Mouse (Mus musculus) CH12F3 (cell line): ENCODE measurements around the gene Zic1.

Experiments
- in situ Hi-C: fragments of 300-500 bp; cut with MboI; formaldehyde crosslinking; loops from 2 replicates; pipeline ENCODE4 v1.14.3; 2020; ENCODE audit warnings: low sequenced_read_pairs

The Zic1 gene

DNA sequence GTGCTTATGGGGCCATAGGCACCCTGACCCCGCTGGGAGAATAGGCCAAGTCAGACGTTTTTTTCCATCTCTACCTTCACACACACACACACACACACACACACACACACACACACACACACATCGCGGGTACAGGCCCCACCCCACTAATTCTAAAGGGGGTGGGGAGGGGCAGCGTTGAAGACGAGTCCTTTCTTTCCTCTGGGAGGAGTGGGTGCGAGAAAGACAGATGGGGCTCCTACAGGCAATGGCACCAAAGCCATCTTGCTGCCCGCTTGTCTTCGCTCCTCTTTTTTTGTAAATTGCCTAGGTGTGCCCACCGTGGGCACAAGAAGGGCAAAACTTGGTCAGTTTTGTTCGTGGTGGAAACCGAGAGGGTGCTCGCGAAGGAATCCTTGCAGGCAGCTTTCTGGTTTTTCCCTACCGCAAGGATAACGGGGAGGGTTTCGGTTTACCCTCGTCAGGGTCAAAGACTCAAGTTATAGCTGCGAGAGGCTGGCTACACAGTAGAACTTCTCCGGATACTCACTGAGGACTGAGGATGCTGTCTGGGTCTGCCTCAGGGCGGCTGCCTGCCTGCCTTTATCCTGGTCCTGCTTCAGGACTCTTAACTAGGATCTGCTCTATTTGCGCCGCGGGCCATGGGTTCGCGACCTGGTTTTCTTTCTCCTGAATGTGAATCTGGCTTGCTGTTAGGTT is 3.8 kb upstream of the Zic1 start:
- in situ Hi-C loops: no loop called here

GRCm38 (mm10) chr9:91368946-91369292 is 3.3 kb upstream of the Zic1 start:
- in situ Hi-C loops: no loop called here

GRCm38 (mm10) chr9:91368150-91368549 is 2.5 kb upstream of the Zic1 start:
- in situ Hi-C loops: no loop called here

DNA sequence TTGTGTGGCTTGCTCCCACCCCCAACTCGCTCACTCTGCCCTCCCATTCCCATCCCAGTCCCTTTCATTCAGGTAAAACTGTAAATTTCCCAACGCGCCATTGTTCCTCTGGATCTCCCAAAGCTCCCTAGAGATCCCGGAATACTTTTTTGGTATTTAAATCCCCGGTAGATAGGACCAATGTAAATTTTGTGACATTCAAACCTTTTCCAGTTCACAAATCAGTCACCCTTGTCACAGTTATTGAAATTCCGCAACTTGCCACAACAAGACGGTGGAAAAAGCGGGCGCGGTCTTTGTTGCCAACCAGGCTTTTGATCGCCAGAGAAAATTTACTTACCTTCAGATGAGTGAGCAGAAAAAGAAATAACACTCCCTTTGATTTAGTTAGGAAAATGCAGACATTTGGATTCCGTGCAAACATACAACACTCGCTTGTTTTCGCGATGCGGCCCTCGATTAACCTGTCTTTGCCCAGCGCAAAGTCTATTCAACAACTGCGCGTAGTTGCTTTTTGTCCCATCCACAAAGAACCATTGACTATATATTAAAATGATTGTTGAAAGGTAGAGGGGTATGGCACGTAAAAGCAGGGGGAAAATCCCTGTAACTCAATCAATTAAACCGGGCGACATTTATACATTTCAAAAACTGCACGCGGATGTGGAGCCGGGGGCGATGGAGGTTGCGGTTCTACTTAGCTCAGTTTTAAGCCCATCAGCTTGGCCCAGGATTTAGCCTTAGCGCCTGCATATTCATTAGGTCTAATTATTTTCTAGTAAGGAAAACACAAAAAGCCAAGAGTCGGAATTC is 1.6 kb upstream of the Zic1 start:
- in situ Hi-C loops: no loop called here

- in situ Hi-C loops: no loop called here
Observed at GRCm38 (mm10) chr9:91366226-91366998, 802 bp upstream of the Zic1 start.

DNA sequence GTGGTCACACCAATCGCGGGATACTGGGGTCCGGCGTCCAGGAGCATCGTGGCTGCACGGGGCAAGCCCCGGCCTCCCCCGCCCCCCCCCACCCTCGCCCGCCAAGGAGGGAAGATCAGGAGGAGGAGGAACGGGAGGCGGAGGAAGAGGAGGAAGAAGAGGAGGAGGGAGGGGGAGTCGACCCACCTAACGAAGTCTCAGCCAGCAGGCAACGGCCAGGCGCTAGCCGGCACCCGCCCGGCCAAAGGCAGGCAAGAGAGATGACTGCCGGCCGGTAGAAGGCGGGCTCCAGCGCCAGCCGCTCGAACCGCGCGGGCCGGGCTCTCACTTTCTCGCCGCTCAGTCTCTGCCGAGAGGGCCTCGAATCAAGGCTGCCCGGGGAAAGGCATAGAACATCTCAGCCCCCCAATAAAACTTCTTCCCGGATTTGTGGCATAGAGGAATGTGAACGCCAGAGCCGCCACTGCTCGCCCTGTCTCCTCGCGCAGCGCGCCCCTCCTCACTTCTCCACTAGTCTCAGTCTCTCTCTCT is 574 bp downstream of the Zic1 start:
- in situ Hi-C loops: no loop called here

DNA sequence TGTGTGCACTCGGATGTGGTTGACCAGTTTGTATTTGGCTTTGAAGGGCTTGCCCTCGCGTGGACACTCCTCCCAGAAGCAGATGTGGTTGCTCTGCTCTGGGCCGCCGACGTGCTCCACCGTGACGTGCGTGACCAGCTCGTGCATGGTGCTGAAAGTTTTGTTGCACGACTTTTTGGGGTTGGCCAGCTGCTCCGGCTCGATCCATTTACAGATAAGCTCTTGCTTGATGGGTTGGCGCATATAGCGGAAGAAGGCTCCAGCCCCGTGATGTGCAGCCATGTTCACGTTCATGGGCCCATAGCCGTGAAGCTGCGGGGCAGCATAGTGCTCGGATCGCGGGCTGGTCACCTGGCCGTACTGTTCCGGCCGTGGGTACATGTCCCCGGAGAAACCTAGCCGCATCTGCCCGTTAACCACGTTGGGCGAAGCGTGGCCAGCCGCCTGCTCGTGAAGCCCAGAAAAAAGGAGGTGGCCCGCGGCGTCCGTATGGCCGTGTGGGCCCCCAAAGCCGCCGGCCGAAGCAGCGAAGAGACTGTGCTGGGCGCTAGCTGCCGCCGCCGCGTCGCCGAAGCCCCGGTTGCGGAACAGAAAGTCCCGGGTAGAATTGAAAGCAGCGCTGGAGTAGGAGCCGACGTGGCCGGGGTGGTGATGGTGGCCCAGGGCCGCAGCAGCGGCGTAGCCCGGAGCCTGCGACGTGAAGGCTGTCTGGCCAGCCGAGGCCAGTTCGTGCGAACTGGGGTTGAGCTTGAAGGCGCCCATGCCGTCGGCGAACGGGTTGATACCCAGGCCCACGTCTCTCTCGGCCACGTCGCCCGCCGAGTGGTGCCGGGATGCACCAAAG is 1.3 kb downstream of the Zic1 start:
- in situ Hi-C loops: no loop called here

DNA sequence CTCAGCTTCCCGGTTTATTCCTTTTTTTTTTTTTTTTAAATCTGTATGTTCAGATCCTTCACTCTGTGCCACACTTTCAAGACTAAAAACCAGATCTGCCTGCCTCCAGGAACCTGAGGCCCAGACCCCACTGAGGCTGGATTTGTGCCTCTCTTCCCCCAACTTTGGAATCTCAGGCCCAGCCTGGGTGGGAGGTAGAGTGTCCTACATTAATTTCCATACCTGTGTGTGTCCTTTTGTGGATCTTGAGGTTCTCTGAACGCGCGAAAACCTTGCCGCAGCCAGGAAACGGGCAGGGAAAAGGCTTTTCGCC is 1.8 kb downstream of the Zic1 start:
- in situ Hi-C loops: no loop called here

- in situ Hi-C loops: no loop called here
Observed at GRCm38 (mm10) chr9:91363011-91363730, 2.4 kb downstream of the Zic1 start.

DNA sequence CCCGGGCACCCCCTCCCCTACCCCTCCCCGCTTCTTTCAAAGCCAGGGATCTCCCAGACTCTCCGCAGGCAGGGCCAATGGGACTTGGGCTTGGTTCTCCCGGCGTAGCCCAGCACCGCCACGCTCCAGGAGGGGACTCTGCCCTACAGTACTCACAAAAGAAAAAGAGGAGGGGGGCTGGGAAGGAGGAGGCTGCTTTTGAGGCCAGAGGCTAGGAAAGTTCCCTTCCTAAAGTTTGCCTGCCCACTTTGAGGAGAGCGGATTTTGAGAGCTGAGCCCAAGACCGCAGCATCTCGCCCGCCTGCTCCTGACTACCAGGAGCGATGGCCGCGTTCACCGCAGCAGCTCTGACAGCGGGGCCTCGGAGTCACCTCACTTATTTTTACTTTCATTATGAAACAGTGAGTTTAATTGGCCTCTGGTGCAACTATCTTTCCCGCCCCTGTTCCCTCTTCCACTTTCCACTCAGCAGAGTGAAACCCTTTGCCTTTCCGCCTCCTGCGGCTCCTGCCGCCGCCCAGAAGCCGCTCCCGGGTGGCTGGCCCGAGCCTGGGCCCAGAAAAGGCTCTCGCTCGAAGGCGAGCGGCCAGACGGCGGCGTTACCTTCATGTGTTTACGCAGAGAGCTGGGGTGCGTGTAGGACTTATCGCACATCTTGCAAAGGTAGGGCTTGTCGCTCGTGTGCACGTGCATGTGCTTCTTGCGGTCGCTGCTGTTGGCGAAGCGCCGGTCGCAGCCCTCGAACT is 3.6 kb downstream of the Zic1 start, which contains the start of gene Zic4:
Gene Zic4 (plus strand): TSS at position 558 of the 746 bp plus-strand sequence.
- in situ Hi-C loops: no loop called here

GRCm38 (mm10) chr9:91361033-91361855 is 4.4 kb downstream of the Zic1 start:
- in situ Hi-C loops: no loop called here

GRCm38 (mm10) chr9:91360151-91361032 is 5.2 kb downstream of the Zic1 start:
- in situ Hi-C loops: no loop called here

GRCm38 (mm10) chr9:91358851-91359687 is 6.5 kb downstream of the Zic1 start:
- in situ Hi-C loops: no loop called here

DNA sequence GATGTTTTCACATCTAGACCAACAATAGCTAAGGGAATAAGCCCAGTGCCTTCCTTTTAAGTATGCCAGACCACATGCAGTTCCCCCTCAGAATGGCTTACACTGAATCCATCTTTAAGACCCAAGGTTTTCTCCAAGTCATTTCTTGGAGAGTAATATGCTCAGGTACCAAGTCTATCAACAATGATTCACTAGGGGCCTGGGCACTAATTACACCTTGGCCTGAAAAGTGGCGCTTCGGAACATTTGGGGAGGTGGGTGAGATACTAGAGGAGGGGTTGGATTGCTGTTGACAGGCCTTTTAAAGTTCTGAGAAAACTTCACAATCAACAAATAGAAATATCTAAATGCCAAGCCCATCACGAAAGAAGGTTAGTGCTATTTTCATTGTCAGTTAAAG is 8.3 kb downstream of the Zic1 start:
- in situ Hi-C loops: no loop called here

DNA sequence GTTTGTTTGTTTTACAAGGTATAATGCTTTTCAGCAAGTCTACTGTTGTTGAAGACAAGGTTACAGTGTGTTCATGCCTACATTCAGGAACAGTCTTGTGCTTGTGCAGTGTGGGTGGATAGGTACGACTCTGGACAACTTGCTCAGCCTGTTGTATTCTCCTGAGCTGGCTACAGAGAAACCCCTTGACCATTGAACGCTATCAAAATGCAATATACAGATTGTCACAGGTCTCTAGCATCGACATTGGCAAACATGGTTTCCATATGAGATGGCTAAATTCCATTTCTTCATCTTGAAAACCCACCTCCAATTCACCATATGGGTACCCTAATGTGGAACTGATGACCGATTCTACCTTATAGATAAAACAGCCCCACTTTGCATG is 9.3 kb downstream of the Zic1 start:
- in situ Hi-C loops: no loop called here

- in situ Hi-C loops: no loop called here
Observed at GRCm38 (mm10) chr9:91355629-91356352, 9.8 kb downstream of the Zic1 start.
